Mouse (Mus musculus) neural tube, embryonic 14.5 days (tissue): ENCODE data around the gene Sync. TPM values are rescaled to one million over a fixed set of nuclear protein-coding genes. Genes with fewer than 3 reads are reported as not detected.

Experiments used
- ATAC-seq: fragments of 200-750 bp; cut with Nextera tagmentation; 2 replicates; pipeline ENCODE4 v1.8.0; 2017; ENCODE audit warnings: low read depth, mild to moderate bottlenecking, moderate TSS enrichment, moderate library complexity
- H3K27ac ChIP-seq: fragments of 300-500 bp; sonication (generic); 2 replicates; pipeline ENCODE4 v1.5.1; 2014; ENCODE audit warnings: low read depth, mild to moderate bottlenecking, control low read depth, low read length, moderate library complexity, mixed read lengths
- H3K27me3 ChIP-seq: fragments of 300-500 bp; sonication (generic); 2 replicates; pipeline ENCODE4 v1.6.1; 2014; ENCODE audit warnings: low read length; ENCODE audit not compliant: control insufficient read depth, insufficient read depth
- H3K36me3 ChIP-seq: fragments of 300-500 bp; sonication (generic); 2 replicates; pipeline ENCODE4 v1.6.1; 2014; ENCODE audit warnings: low read length, mixed read lengths; ENCODE audit not compliant: control insufficient read depth, insufficient read depth
- H3K4me1 ChIP-seq: fragments of 300-500 bp; sonication (generic); 2 replicates; pipeline ENCODE4 v1.6.1; 2014; ENCODE audit warnings: low read length; ENCODE audit not compliant: control insufficient read depth, insufficient read depth
- H3K4me2 ChIP-seq: fragments of 300-500 bp; sonication (generic); 2 replicates; pipeline ENCODE4 v1.6.1; 2014; ENCODE audit warnings: mild to moderate bottlenecking, low read depth, low read length, control low read depth
- H3K4me3 ChIP-seq: fragments of 300-500 bp; sonication (generic); 2 replicates; pipeline ENCODE4 v1.5.1; 2014; ENCODE audit warnings: low read depth, low read length, control low read depth, mixed read lengths
- H3K9ac ChIP-seq: fragments of 300-500 bp; sonication (generic); replicated peaks from 2 replicates; pipeline ENCODE4 v1.6.1; 2014; ENCODE audit warnings: low read depth, mild to moderate bottlenecking, control low read depth, low read length, mixed read lengths
- H3K9me3 ChIP-seq: fragments of 300-500 bp; sonication (generic); 2 replicates; pipeline ENCODE4 v1.6.1; 2016; ENCODE audit warnings: low read length; ENCODE audit not compliant: control insufficient read depth
- WGBS: fragments of 180-500 bp; shearing (Covaris S2); extraction: QIAGEN DNeasy Blood & Tissue Kit; methylation state at CpG from one replicate; pipeline ENCODE4 v1.1.7; 2014; 5-methylcytosine and 5-hydroxymethylcytosine counted together
- microRNA-seq: library from miRNA; unstranded; fragments of <30 nt; microRNA quantifications from one replicate; pipeline ENCODE4, GENCODE M21; 2016
- polyA plus RNA-seq: library from polyadenylated mRNA; unstranded; fragments of >200 nt; fragmentation: Nextera tagmentation; extraction: Ambion mirVana; gene quantifications from 2 replicates; pipeline ENCODE4 v1.2.1, GENCODE M21; 2014

Gene Sync
- polyA plus RNA-seq, 1 experiment from 2014 or later: 1.6 TPM

DNA sequence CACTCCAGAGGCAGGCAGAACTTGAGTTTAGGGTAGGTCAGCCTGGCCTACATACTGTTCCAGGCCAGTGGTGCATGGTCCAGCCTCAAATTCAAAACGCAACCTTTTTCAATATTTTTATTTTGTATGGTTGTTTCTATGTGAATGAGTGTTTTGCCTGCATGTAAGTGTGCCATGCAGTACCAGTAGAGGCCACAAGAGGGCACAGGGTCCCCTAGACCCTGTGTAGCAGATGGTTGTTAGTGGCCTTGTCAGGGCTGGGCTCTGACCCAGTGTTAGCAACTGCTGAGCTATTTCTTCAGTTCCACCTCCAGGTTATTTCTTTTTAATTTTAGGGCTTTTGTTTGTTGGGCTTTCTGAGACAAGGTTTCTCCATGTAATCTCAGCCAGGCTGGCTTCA, 63.2 kb downstream of the Sync start:
- H3K9ac ChIP-seq: no peak overlapping the region
- WGBS: 13% methylated on average over 1 of the region's 1 CpGs
- no peak overlapping the region for H3K4me2 ChIP-seq
- no peaks in the 10 kb centered on the region for H3K4me1 ChIP-seq
- H3K36me3 ChIP-seq: peaks cover 6% of the 10 kb centered on the region; the same call in 1 of the 2 replicates
- no peak overlapping the region for H3K4me3 ChIP-seq
- ATAC-seq: peak; percentile 68; the same call in 1 of the 2 replicates
- no peaks in the 10 kb centered on the region for H3K27me3 ChIP-seq
- H3K27ac ChIP-seq: no peak overlapping the region
- no peaks in the 10 kb centered on the region for H3K9me3 ChIP-seq

GRCm38 (mm10) chr4:129351111-129351510, 63.7 kb downstream of the Sync start:
- no peak for ATAC-seq
- H3K4me2 ChIP-seq: no peak overlapping the region
- peaks cover 9% of the 10 kb centered on the region for H3K36me3 ChIP-seq
- H3K27me3 ChIP-seq: no peaks in the 10 kb centered on the region
- no peaks in the 10 kb centered on the region for H3K9me3 ChIP-seq
- no peak overlapping the region for H3K4me3 ChIP-seq
- H3K4me1 ChIP-seq: no peaks in the 10 kb centered on the region
- 74% methylated on average over 6 of the region's 6 CpGs for WGBS
- H3K9ac ChIP-seq: no peak overlapping the region
- no peak overlapping the region for H3K27ac ChIP-seq

GRCm38 (mm10) chr4:129353176-129353575, 65.8 kb downstream of the Sync start:
- no peak overlapping the region for H3K4me3 ChIP-seq
- 92% methylated on average over 12 of the region's 12 CpGs for WGBS
- no peak overlapping the region for H3K9ac ChIP-seq
- no peak overlapping the region for H3K4me2 ChIP-seq
- no peaks in the 10 kb centered on the region for H3K4me1 ChIP-seq
- peaks cover 10% of the 10 kb centered on the region for H3K36me3 ChIP-seq
- no peaks in the 10 kb centered on the region for H3K9me3 ChIP-seq
- no peak for ATAC-seq
- H3K27ac ChIP-seq: no peak overlapping the region
- H3K27me3 ChIP-seq: no peaks in the 10 kb centered on the region

DNA sequence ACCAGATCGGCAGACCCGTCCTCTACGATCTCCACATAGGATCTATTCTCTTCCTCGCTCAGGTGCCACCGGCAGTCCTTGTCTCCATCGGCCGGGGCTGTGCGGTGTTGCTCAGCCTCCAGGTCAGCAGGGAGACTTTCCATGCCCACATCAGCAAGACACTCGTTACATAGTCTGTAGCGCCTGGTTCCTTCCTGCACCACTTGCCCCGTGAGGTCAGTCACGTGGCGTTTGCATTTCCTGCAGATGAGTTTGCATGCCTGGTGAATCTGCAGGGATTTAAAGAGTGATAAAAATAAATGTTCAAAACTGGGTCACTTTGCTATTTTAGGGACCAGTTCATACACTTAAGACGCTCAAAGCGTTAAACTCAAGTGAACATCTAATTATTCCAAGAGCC, 66.8 kb downstream of the Sync start:
- H3K4me1 ChIP-seq: no peaks in the 10 kb centered on the region
- H3K4me2 ChIP-seq: no peak overlapping the region
- H3K9me3 ChIP-seq: no peaks in the 10 kb centered on the region
- no peak overlapping the region for H3K4me3 ChIP-seq
- no peak overlapping the region for H3K27ac ChIP-seq
- H3K27me3 ChIP-seq: no peaks in the 10 kb centered on the region
- peaks cover 10% of the 10 kb centered on the region for H3K36me3 ChIP-seq
- WGBS: 85% methylated on average over 15 of the region's 15 CpGs
- ATAC-seq: no peak
- H3K9ac ChIP-seq: no peak overlapping the region

- Histone ChIP-seq H3K27ac (no peak overlapping the region), H3K9me3 (no peaks in the 10 kb centered on the region), H3K4me1 (no peaks in the 10 kb centered on the region), H3K4me3 (no peak overlapping the region), H3K9ac (no peak overlapping the region), H3K4me2 (no peak overlapping the region), H3K36me3 (peaks cover 15% of the 10 kb centered on the region), H3K27me3 (no peaks in the 10 kb centered on the region)
- 90% methylated on average over 15 of the region's 15 CpGs for WGBS
- no peak for ATAC-seq
Measured at GRCm38 (mm10) chr4:129357613-129358163, 70.3 kb downstream of the Sync start.

Small RNA genes within 50 kb of the gene (microRNA-seq; reads per million reads assigned to microRNA genes)
- gene Gm22994: not detected

Other genes with a start within 250 kb of the Sync start
- gene Rnf19b, start 229.3 kb upstream of the Sync start, polyA plus RNA-seq: 36.3 and 37.3 TPM in 2 replicates
- 0.32 TPM in 1 of 2 replicates, not detected in the other for gene Tmem54, start 182.1 kb upstream of the Sync start, polyA plus RNA-seq
- gene Hpca, start 165.6 kb upstream of the Sync start, polyA plus RNA-seq: 41.5 and 56.4 TPM in 2 replicates
- 27.4 and 32.4 TPM in 2 replicates for gene Fndc5, start 150.6 kb upstream of the Sync start, polyA plus RNA-seq
- gene S100pbp, start 97.9 kb upstream of the Sync start, polyA plus RNA-seq: 18.3 and 19.8 TPM in 2 replicates
- gene Yars, start 97.9 kb upstream of the Sync start, polyA plus RNA-seq: 130 and 134 TPM in 2 replicates
- 4.5 and 6.2 TPM in 2 replicates for gene C77080, start 26.2 kb upstream of the Sync start, polyA plus RNA-seq
- 231 and 265 TPM in 2 replicates for gene Rbbp4, start 47.8 kb downstream of the Sync start, polyA plus RNA-seq
- 19.5 and 21.7 TPM in 2 replicates for gene Zbtb8os, start 48.1 kb downstream of the Sync start, polyA plus RNA-seq
- 16.8 and 18.0 TPM in 2 replicates for gene Zbtb8a, start 90.5 kb downstream of the Sync start, polyA plus RNA-seq
- gene Zbtb8b, start 153.2 kb downstream of the Sync start, polyA plus RNA-seq: 16.1 and 16.2 TPM in 2 replicates
- 32.8 and 33.2 TPM in 2 replicates for gene Bsdc1, start 174.0 kb downstream of the Sync start, polyA plus RNA-seq
- 0.27 and 0.32 TPM in 2 replicates for gene Tssk3, start 203.4 kb downstream of the Sync start, polyA plus RNA-seq
- 0.64 TPM in 1 of 2 replicates, not detected in the other for gene Fam229a, start 203.6 kb downstream of the Sync start, polyA plus RNA-seq
- gene Marcksl1, start 226.0 kb downstream of the Sync start, polyA plus RNA-seq: 1,581 and 1,634 TPM in 2 replicates